Mouse (Mus musculus) subcutaneous adipose tissue, adult 2 months (tissue): ENCODE results near the gene Brip1. TPM values are rescaled to one million over a fixed set of nuclear protein-coding genes. Genes with fewer than 3 reads are reported as not detected.

Experiments used
- polyA plus RNA-seq: library from polyadenylated mRNA; depleted of rRNA; stranded (reverse); fragments of >200 nt; gene quantifications from 2 replicates; pipeline ENCODE4 v1.2.3, GENCODE M21; 2012; ENCODE audit warnings: low replicate concordance; rRNA removed

The Brip1 gene
- 0.36 and 0.39 TPM in 2 replicates for polyA plus RNA-seq

GRCm38 (mm10) chr11:86201037-86201786 is at the start of gene Brip1:
Gene Brip1 (minus strand): TSS chr11:86201193.

Other genes with a start within 250 kb of the Brip1 start
- gene Ints2, start 56.4 kb upstream of the Brip1 start, polyA plus RNA-seq: 7.7 and 13.7 TPM in 2 replicates
- 14.8 and 25.2 TPM in 2 replicates for gene Med13, start 156.4 kb upstream of the Brip1 start, polyA plus RNA-seq